Mouse (Mus musculus) CD4-positive naive resting alpha-beta T cell, adult 57 days (primary cell): Measurements from ENCODE around the gene Tmem178. TPM values are rescaled to one million over a fixed set of nuclear protein-coding genes. Genes with fewer than 3 reads are reported as not detected.

Experiments used
- total RNA-seq: library from RNA; stranded (reverse); gene quantifications from one replicate; pipeline ENCODE4 v1.2.4, GENCODE M21; 2023

Gene Tmem178
- total RNA-seq = not detected

GRCm38 (mm10) chr17:80944530-80945198 lies at the start of gene Tmem178:
TSS of gene Tmem178 (plus strand) at chr17:80944632.

Other genes starting within 250 kb of the Tmem178 start
- gene Map4k3, start 216.1 kb upstream of the Tmem178 start, total RNA-seq = 25.0 TPM
- gene Thumpd2, start 120.5 kb downstream of the Tmem178 start, total RNA-seq = 14.7 TPM